Mouse (Mus musculus): ENCODE measurements around the gene Pdf.
"Not testable (repeated sequence)": the region's sequence is repeated elsewhere in the genome, so short reads cannot be mapped to it uniquely, and the experiment has no call there.

The Pdf gene

DNA sequence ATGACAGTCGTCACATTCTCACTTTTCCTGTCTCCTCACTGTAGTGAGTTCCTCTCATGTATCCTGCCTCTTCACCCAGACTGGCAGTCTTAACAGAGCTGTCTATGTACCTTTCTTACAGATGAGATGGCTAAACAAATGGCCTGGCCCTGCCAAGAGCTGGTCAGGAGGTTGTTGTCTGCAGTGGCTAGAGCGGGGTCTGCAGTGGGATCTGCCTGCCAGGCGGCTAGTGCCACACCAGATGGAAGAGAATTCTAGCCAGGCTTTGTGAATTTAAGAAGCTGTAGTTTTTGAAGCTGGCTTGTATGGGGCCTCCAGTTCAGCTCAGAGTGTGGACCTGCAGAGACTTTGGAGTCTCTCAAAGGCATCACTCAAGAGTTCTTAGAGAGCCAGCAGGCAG, 12.8 kb downstream of the Pdf start:
- DNase-seq (ENCODE audit: low spot score), result no peak

DNA sequence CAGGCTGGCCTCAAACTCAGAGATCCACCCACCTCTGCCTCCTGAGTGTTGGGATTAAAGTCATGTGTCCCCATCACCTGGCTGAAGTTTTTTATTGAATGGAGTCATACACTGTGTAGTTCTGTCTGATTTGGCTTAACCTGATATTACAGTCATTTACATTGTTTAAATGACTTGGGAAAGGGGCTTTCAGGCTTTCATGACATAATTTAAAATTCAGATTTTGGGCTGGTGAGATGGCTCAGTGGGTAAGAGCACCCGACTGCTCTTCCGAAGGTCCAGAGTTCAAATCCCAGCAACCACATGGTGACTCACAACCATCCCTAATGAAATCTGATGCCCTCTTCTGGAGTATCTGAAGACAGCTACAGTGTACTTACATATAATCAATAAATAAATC, 14.8 kb downstream of the Pdf start:
- DNase-seq (ENCODE audit: low spot score), result not testable (repeated sequence)

GRCm38 (mm10) chr8:107031577-107032090, 16.8 kb downstream of the Pdf start:
- DNase-seq (ENCODE audit: low spot score), result peak; percentile 14

DNA sequence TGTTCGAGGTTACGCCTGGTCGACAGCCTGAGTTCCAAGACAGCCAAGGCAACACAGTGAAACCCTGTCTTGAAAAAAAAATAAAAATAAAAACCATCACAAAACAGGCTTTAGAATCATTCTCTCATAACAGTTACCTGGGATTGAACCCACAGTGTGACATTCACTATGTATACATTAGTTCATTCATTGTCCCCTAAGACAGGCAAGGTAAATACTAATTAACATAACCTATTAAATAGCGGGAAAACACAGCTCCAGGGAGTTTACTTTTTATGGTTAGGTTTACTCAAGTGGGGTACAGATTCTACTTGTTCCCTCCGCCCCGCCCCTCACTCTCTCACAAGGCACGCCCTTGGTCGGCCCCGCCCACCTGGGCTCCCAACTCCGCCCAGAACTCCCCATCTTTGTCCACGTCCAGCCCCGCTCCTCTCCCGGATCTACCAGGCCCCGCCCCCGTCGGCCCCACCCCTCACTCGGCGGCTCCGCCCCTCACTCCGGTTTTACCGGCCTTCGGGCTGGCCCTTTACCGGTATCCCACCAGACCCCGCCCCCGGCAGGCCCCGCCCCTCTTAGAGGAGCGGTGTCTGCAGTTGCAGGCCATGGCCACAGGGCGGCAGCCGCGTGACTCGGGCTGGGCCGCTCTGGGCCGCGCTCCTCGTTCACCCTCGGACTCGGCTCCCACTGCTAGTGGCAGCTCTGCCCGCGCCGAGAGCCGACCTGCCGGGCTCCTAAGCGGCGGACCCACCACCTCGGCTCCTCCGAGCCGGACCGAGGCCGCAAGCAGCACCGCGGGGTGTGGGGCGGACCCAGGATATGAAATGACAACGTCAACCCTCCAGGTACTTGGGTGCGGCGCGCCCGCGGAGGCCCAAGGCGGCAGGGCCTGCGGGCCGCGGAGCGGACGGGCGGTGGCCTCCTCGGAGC, 17.5 kb downstream of the Pdf start, which contains the start of gene Vps4a:
Vps4a (plus strand) TSS at position 573 of the 927 bp plus-strand sequence.
- peak; percentile 98 for DNase-seq (ENCODE audit: low spot score)

DNA sequence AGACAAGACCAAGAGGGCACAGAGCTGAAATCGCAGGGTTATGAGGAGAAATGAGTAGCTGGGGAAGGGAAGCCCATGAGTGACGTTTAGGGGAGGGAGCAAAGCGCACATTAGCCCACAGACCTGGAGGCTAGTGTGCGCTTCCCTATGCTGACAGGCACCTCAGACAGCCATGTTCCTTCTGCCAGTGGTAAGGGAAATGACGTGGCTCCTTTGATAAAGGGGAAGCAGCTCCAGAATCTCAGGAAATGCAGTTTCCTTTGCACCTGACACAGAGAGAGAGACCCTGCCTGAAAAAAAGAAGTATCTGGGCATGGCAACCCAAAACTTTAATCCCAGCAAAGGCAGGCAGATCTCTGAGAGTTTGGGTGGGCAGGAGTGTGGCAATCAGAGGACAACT, 18.4 kb downstream of the Pdf start:
- DNase-seq (ENCODE audit: low spot score), result no peak

GRCm38 (mm10) chr8:107029310-107029709, 19.1 kb downstream of the Pdf start:
- no peak for DNase-seq (ENCODE audit: low spot score)

DNA sequence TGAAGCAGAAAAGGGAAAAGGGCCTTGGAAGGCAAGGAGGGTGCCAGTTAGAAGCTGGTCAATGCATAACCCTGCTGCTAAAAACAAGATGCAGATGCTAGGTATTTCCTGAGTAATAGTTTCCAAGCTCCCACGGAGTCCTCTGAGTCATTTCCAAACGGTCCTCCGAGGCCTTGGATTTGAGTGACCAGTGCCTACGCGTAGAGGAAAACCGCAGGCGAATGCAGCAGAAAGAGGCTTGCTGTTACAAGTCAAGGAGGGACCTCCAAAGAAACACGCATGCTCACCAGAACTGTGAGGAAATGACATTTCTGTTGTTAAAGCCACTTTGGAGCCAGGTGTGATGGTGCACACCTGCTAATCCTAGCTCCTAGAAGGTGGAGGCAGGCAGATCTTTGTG, 24.9 kb downstream of the Pdf start:
- DNase-seq (ENCODE audit: low spot score), result no peak

DNA sequence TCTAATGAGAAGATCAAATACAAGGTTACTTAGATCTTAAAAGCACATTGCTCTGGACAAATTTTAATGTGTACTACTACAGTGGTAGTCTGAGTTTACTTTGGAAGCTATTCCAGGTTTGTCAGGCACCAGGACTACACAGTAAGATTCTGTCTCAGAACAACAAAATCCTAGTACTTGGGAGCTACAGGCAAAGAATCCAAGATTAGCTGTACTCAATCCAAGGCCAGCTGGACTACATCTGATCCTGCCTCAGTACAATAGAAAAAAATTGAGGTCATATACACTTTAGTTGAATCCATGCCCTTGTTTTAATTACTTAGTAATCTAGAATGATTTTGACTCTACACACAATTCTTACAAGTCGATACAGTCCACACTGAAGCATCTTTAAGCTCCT, 33.5 kb downstream of the Pdf start:
- no peak for DNase-seq (ENCODE audit: low spot score)

DNA sequence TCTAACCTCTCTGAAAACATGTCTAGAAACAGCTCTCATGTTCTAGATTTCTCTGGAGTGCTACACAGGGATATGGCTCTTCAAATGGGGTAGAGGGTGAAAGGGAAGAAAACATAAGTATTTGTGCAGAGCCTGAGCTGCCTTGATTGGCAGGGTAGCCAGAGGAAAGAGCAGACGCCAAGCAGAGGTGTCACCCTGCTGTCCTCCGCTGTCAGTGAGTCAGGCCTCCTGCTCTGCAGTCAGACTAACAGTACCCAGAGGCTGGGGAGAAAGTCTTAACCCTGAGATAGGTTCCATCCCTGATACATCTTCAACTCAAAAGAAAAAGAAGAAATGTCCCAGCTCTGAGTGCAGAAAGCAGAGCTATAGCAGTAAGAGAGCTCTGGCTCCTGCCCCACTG, 35.7 kb downstream of the Pdf start:
- DNase-seq (ENCODE audit: low spot score), result no peak

DNA sequence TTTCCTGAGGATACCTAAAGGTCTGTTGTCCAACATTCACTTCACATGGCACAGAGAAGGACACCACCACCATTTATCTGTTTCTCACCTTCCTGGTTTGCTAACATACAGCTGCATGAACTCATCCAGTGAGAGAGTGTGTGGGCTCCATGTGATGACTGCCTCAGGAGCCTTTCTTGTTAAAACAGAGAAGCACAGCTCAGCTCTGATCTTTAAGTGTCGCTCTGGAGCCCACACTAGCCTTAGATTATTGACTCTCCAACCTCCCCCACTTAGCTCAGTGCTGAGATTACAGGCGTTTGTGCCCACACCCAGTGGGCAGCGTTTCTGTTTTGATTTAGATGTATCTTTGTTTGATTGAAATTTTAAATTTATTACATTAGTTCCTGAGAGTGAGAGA, 40.6 kb downstream of the Pdf start:
- DNase-seq (ENCODE audit: low spot score), result no peak

- peak; percentile 90 for DNase-seq (ENCODE audit: low spot score)
Observed at GRCm38 (mm10) chr8:107002532-107002931, 45.9 kb downstream of the Pdf start.

GRCm38 (mm10) chr8:106999068-106999467, 49.3 kb downstream of the Pdf start:
- peak; percentile 39 for DNase-seq (ENCODE audit: low spot score)

DNA sequence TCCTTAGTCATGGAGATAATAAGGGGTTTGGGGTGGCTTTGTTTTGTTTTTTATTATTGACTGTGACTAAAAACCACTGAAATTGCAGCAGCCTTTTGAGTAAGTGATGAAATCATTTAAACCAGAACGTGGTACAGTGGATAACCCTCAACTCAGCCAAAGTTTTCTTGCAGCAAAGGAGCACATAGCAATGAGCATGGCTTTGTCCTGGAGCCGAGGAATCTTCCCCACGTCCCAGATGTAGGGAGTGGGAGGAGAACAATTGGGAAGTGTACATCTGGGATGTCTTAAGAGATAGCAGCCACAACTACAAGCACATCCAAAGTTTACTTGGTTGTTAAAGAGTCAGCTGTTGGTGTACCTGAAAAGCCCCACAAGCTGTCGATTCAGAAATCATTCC, 51.0 kb downstream of the Pdf start:
- no peak for DNase-seq (ENCODE audit: low spot score)

DNA sequence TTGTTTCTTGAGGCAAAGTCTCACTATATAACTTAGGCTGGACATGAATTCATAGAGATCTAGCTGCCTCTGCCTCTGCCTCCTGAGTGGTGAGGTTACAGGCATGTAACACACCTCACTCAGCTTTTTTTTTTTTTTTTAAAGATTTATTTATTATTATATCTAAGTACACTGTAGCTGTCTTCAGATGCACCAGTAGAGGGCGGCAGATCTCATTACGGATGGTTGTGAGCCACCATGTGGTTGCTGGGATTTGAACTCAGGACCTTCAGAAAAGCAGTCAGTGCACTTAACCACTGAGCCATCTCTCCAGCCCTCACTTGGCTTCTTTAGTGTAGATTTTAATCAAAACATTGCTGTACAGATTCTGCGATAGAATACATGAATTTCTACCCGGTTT, 52.1 kb downstream of the Pdf start:
- DNase-seq (ENCODE audit: low spot score), result not testable (repeated sequence)

Data from urinary bladder, postnatal 25 days (tissue).